In genomic region chr1:34097640-34098039, GRCm38 (mm10) we compare ENCODE assay signal across 10 mouse cellular contexts.
A peak's percentile ranks its signal among the peaks of the same experiment; 100 is the strongest.
DNase-seq lines count a peak whose midpoint lies in the region; ATAC-seq lines count a peak whose summit lies in the region.
"Had no signal": no experiment of that assay in that cellular context is flagged by ENCODE, and none has a peak within 500 bp of the region (broad histone marks: within the 10 kb centered on the region; RNA-seq: fewer than 3 reads in every experiment).

No protein-coding gene starts in this region.

- H3K4me1 ChIP-seq in heart, embryonic 15.5 days (replicated peaks) = peaks cover 22% of the 10 kb centered on the region
- H3K4me1 ChIP-seq in forebrain, embryonic 16.5 days (replicated peaks; ENCODE audit: control insufficient read depth, insufficient read depth, low read length) = peaks cover 24% of the 10 kb centered on the region
- no peaks in the 10 kb centered on the region for H3K4me1 ChIP-seq in liver, embryonic 11.5 days (replicated peaks; ENCODE audit: control insufficient read depth, insufficient read depth, low read length)
- no peaks in the 10 kb centered on the region for H3K4me1 ChIP-seq in liver, embryonic 12.5 days

- WGBS in heart, embryonic 15.5 days = 42% methylated on average over 4 of the region's 4 CpGs
- 28% methylated on average over 4 of the region's 4 CpGs for WGBS in forebrain, embryonic 16.5 days
- 70% methylated on average over 4 of the region's 4 CpGs for WGBS in liver, embryonic 11.5 days
- 47% methylated on average over 4 of the region's 4 CpGs for WGBS in liver, embryonic 12.5 days (ENCODE audit: insufficient replicate concordance)

- DNase-seq in heart, postnatal 36 days = no peak
- DNase-seq in right cerebral cortex, adult 18-20 months = peak; percentile 37
- no peak for DNase-seq in right cerebral cortex, postnatal 25 days
- DNase-seq in liver, embryonic 11.5 days (ENCODE audit: low spot score) = no peak
- DNase-seq in spleen, postnatal 36 days (ENCODE audit: low spot score in 2 of 2) = no peak
- DNase-seq: gastrocnemius, postnatal 14 days had no signal

- peak; percentile 54; the same call in 1 of the 2 replicates for ATAC-seq in heart, embryonic 15.5 days (replicated peaks; ENCODE audit: insufficient number of reproducible peaks, insufficient read depth, low FRiP score, low read depth)
- peak; percentile 79 for ATAC-seq in forebrain, embryonic 16.5 days
- no peak for ATAC-seq in liver, embryonic 11.5 days (replicated peaks; ENCODE audit: low FRiP score)
- no peak for ATAC-seq in liver, embryonic 12.5 days

- no peak overlapping the region for H3K4me3 ChIP-seq in heart, embryonic 15.5 days
- no peak overlapping the region for H3K4me3 ChIP-seq in forebrain, embryonic 16.5 days (replicated peaks; ENCODE audit: low read length)
- no peak overlapping the region for H3K4me3 ChIP-seq in liver, embryonic 11.5 days (ENCODE audit: low read depth, low read length)
- H3K4me3 ChIP-seq in liver, embryonic 12.5 days = no peak overlapping the region
- H3K4me3 ChIP-seq: limb, embryonic 12.5 days had no signal

- H3K27ac ChIP-seq in heart, embryonic 15.5 days = peak overlapping the region; percentile 75
- no peak overlapping the region for H3K27ac ChIP-seq in forebrain, embryonic 16.5 days (ENCODE audit: low read length)
- no peak overlapping the region for H3K27ac ChIP-seq in liver, embryonic 11.5 days (ENCODE audit: low read depth, low read length)
- H3K27ac ChIP-seq in liver, embryonic 12.5 days = no peak overlapping the region
- H3K27ac ChIP-seq: limb, embryonic 12.5 days had no signal

- no peak overlapping the region for H3K9ac ChIP-seq in heart, embryonic 15.5 days
- H3K9ac ChIP-seq in forebrain, embryonic 16.5 days (replicated peaks; ENCODE audit: low read depth, low read length) = no peak overlapping the region
- no peak overlapping the region for H3K9ac ChIP-seq in liver, embryonic 11.5 days (ENCODE audit: low read depth, low read length)
- no peak overlapping the region for H3K9ac ChIP-seq in liver, embryonic 12.5 days
- H3K9ac ChIP-seq: limb, embryonic 12.5 days had no signal

- H3K27me3 ChIP-seq in heart, embryonic 15.5 days = no peaks in the 10 kb centered on the region
- H3K27me3 ChIP-seq in forebrain, embryonic 16.5 days (replicated peaks; ENCODE audit: control insufficient read depth, insufficient read depth, low read length) = no peaks in the 10 kb centered on the region
- no peaks in the 10 kb centered on the region for H3K27me3 ChIP-seq in liver, embryonic 11.5 days (replicated peaks; ENCODE audit: control insufficient read depth, insufficient read depth, low read length)
- H3K27me3 ChIP-seq in liver, embryonic 12.5 days (replicated peaks) = no peaks in the 10 kb centered on the region
- H3K27me3 ChIP-seq: limb, embryonic 12.5 days had no signal

- H3K36me3 ChIP-seq in heart, embryonic 15.5 days = no peaks in the 10 kb centered on the region
- H3K36me3 ChIP-seq in forebrain, embryonic 16.5 days (ENCODE audit: control insufficient read depth, insufficient read depth) = no peaks in the 10 kb centered on the region
- H3K36me3 ChIP-seq in liver, embryonic 11.5 days (ENCODE audit: control insufficient read depth, insufficient read depth, low read length) = no peaks in the 10 kb centered on the region
- no peaks in the 10 kb centered on the region for H3K36me3 ChIP-seq in liver, embryonic 12.5 days

- 0 out of 2 replicates have a peak, but pooled peaks cover 2% of the 10 kb centered on the region for H3K9me3 ChIP-seq in heart, embryonic 15.5 days (replicated peaks)
- H3K9me3 ChIP-seq in forebrain, embryonic 16.5 days (ENCODE audit: control insufficient read depth, low read length) = no peaks in the 10 kb centered on the region; the same call in 1 of the 2 replicates
- no peaks in the 10 kb centered on the region for H3K9me3 ChIP-seq in liver, embryonic 11.5 days (ENCODE audit: control insufficient read depth, low read length)
- no peaks in the 10 kb centered on the region for H3K9me3 ChIP-seq in liver, embryonic 12.5 days (replicated peaks)

- intact Hi-C loops in heart, postnatal 36 days (cut with DNase I) = no loop called here

- no peak overlapping the region for H3K4me2 ChIP-seq in heart, embryonic 15.5 days
- no peak overlapping the region for H3K4me2 ChIP-seq in forebrain, embryonic 16.5 days (ENCODE audit: low read length)
- no peak overlapping the region for H3K4me2 ChIP-seq in liver, embryonic 11.5 days
- no peak overlapping the region for H3K4me2 ChIP-seq in liver, embryonic 12.5 days
- H3K4me2 ChIP-seq: limb, embryonic 12.5 days had no signal

Comparison
In these comparisons a context has a peak if more than half of its experiments do, and no peak if none do; other contexts are left out.
1. ATAC-seq: peak in heart, embryonic 15.5 days (single experiment) and forebrain, embryonic 16.5 days (single experiment); none in liver, embryonic 11.5 days (single experiment) and liver, embryonic 12.5 days (single experiment).